Mouse (Mus musculus) heart, postnatal 0 days (tissue): ENCODE measurements around the gene Sema7a. TPM values are rescaled to one million over a fixed set of nuclear protein-coding genes. Genes with fewer than 3 reads are reported as not detected.

ENCODE experiments used
- ATAC-seq: fragments of 200-750 bp; cut with Nextera tagmentation; 2 replicates; pipeline ENCODE4 v1.8.0; 2017; ENCODE audit warnings: low read depth, moderate number of reproducible peaks, moderate library complexity; ENCODE audit not compliant: insufficient read depth
- DNase-seq: peaks from one replicate; pipeline ENCODE4 v3.0.0-alpha.2; 2016; ENCODE audit warnings: low spot score
- H3K27ac ChIP-seq: fragments of 300-500 bp; sonication (generic); 2 replicates; pipeline ENCODE4 v1.5.1; 2014; ENCODE audit warnings: low read depth, mild to moderate bottlenecking
- H3K27me3 ChIP-seq: fragments of 300-500 bp; sonication (generic); 2 replicates; pipeline ENCODE4 v1.6.1; 2014; ENCODE audit warnings: low read length, mixed read lengths; ENCODE audit not compliant: control insufficient read depth, insufficient read depth
- H3K36me3 ChIP-seq: fragments of 300-500 bp; sonication (generic); replicated peaks from 2 replicates; pipeline ENCODE4 v1.6.1; 2014; ENCODE audit warnings: low read length, mixed read lengths; ENCODE audit not compliant: control insufficient read depth, insufficient read depth
- H3K4me1 ChIP-seq: fragments of 300-500 bp; sonication (generic); 2 replicates; pipeline ENCODE4 v1.6.1; 2014; ENCODE audit warnings: antibody characterized with exemption; ENCODE audit not compliant: control insufficient read depth, insufficient read depth
- H3K4me2 ChIP-seq: fragments of 300-500 bp; sonication (generic); 2 replicates; pipeline ENCODE4 v1.6.1; 2014; ENCODE audit warnings: low read depth, mild to moderate bottlenecking, low read length, moderate library complexity
- H3K4me3 ChIP-seq: fragments of 300-500 bp; sonication (generic); 2 replicates; pipeline ENCODE4 v1.5.1; 2014; ENCODE audit warnings: low read depth, low read length
- H3K9ac ChIP-seq: fragments of 300-500 bp; sonication (generic); replicated peaks from 2 replicates; pipeline ENCODE4 v1.6.1; 2014; ENCODE audit warnings: low read depth, low read length, mixed read lengths
- H3K9me3 ChIP-seq: fragments of 300-500 bp; sonication (generic); replicated peaks from 2 replicates; pipeline ENCODE4 v1.6.1; 2016; ENCODE audit warnings: low read length; ENCODE audit not compliant: control insufficient read depth
- CTCF ChIP-seq: IDR thresholded peaks from 2 replicates; pipeline ENCODE4 v1.5.1; 2016; ENCODE audit warnings: antibody characterized with exemption, control low read depth, low read depth
- EP300 ChIP-seq: IDR thresholded peaks from 2 replicates; pipeline ENCODE4 v1.6.1; 2016; ENCODE audit warnings: antibody characterized with exemption, low read depth
- WGBS: fragments of 180-500 bp; shearing (Covaris S2); extraction: QIAGEN DNeasy Blood & Tissue Kit; methylation state at CpG from one replicate; pipeline ENCODE4 v1.1.7; 2014; 5-methylcytosine and 5-hydroxymethylcytosine counted together
- polyA plus RNA-seq: library from polyadenylated mRNA; unstranded; fragments of >200 nt; fragmentation: Nextera tagmentation; extraction: Ambion mirVana; gene quantifications from 2 replicates; pipeline ENCODE4 v1.2.1, GENCODE M21; 2015
- total RNA-seq: library from RNA; depleted of rRNA; stranded (reverse); fragments of >200 nt; gene quantifications from 2 replicates; pipeline ENCODE4 v1.2.3, GENCODE M21; 2014; ENCODE audit warnings: low replicate concordance

Gene Sema7a
- total and polyA plus RNA-seq, 2 experiments from 2014 or later: 1.2 to 16.8 TPM

DNA sequence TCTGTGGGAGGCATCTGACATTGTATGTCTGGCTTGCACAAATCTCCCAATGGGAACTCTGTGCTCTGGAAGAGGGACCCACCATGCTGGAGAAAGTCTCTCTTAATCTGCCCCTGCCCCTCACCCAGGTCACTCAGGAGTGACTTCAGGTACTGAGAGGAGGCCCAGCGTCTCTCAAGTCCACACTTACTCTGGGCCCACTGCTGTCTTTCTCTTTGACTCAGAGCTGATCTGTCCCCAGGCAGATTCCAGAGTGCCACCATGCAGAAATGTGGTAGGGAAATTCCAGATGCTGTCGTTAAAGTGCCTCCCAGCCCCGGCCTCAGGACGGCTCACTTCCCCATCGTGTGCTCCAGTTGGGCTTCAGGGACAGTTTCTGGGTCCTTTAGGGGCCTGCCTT, 34.3 kb downstream of the Sema7a start:
- H3K4me2 ChIP-seq: no peak overlapping the region
- 58% methylated on average over 5 of the region's 5 CpGs for WGBS
- no peak overlapping the region for H3K27ac ChIP-seq
- ATAC-seq (no peak), DNase-seq (no peak)
- H3K4me1 ChIP-seq: peaks cover 5% of the 10 kb centered on the region; the same call in 1 of the 2 replicates
- no peaks in the 10 kb centered on the region for H3K9me3 ChIP-seq
- H3K9ac ChIP-seq: no peak overlapping the region
- TF ChIP-seq EP300: no peak
- no peak for TF ChIP-seq CTCF
- no peaks in the 10 kb centered on the region for H3K27me3 ChIP-seq
- H3K36me3 ChIP-seq: no peaks in the 10 kb centered on the region
- H3K4me3 ChIP-seq: no peak overlapping the region

DNA sequence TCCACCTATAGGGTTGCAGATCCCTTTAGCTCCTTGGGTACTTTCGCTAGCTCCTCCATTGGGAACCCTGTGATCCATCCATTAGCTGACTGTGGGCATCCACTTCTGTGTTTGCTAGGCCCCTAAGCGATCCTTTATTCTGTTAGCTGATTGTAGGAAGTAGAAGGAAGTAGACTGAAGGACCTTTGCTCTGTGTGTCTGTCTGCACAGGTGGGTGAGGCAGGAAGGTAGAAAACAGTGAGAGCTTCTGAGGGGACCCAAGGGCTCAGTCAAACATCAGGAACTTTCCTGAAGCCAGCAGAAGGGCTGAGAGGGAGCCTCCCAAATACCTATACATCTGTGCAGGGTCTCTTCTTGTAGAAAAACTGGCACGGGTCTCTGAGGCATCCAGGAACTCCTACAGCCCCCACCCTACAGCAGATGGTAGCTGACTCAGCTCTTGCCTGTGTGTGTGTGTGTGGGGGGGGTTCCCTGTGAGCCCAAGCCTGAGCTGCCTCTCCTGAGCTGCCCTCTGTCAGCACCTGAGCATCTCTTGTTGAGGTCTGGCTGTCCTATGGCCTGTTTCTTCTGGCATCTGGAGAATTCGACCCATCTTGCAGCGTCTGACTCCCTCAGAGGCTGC, 35.4 kb downstream of the Sema7a start:
- ATAC-seq (no peak), DNase-seq (no peak)
- no peak overlapping the region for H3K27ac ChIP-seq
- no peaks in the 10 kb centered on the region for H3K27me3 ChIP-seq
- no peak overlapping the region for H3K9ac ChIP-seq
- peaks cover 5% of the 10 kb centered on the region; the same call in 1 of the 2 replicates for H3K4me1 ChIP-seq
- H3K36me3 ChIP-seq: no peaks in the 10 kb centered on the region
- no peaks in the 10 kb centered on the region for H3K9me3 ChIP-seq
- H3K4me3 ChIP-seq: no peak overlapping the region
- 65% methylated on average over 5 of the region's 5 CpGs for WGBS
- H3K4me2 ChIP-seq: no peak overlapping the region
- TF ChIP-seq EP300: no peak
- TF ChIP-seq CTCF: no peak

DNA sequence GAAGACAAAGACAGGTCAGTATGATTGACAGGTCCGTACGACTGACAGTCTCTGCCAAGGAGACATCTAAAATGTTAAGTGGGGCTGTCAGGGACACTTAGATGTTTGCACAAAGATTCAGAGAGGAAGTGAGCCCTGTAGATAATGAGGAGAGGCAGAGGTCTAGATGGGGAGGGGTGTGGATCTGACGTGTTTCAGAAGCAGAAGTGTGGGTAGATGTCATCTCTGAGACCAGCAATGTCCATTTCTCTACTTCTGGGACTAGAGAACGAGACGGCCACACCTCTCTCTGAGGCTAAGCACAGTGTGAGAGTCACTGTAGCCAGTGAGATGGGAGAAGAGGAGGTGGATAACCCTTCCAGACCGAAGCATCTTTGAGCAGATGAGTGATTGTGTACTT, 38.1 kb downstream of the Sema7a start:
- no peak overlapping the region for H3K4me3 ChIP-seq
- no peaks in the 10 kb centered on the region for H3K27me3 ChIP-seq
- WGBS: 37% methylated on average over 6 of the region's 6 CpGs
- H3K36me3 ChIP-seq: no peaks in the 10 kb centered on the region
- H3K9me3 ChIP-seq: no peaks in the 10 kb centered on the region
- ATAC-seq: no peak
- DNase-seq: no peak
- H3K9ac ChIP-seq: no peak overlapping the region
- TF ChIP-seq EP300 (no peak), CTCF (no peak)
- no peak overlapping the region for H3K4me2 ChIP-seq
- peaks cover 2% of the 10 kb centered on the region; the same call in 1 of the 2 replicates for H3K4me1 ChIP-seq
- H3K27ac ChIP-seq: no peak overlapping the region

DNA sequence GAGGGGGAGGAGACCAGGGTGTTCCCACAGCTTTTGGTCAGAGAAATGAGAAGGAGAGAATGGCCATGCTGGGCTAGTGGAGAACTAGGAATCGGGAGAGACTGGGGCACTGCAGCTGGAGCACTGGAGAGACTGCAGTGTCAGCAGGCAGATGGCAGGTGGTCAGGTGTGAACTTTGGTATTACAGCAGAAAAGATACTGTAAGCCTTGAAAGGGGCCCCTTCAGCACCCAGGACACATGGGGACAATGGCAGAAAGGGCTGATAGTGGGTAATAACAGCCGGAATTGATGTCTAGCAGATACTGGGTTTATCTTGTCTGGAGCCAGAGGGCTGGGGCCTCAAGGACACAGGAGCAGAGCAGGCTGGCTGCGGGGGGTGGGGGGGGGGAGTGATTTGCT, 38.9 kb downstream of the Sema7a start:
- Histone ChIP-seq H3K9me3 (no peaks in the 10 kb centered on the region), H3K27ac (no peak overlapping the region), H3K9ac (no peak overlapping the region), H3K4me3 (no peak overlapping the region), H3K36me3 (no peaks in the 10 kb centered on the region), H3K4me2 (no peak overlapping the region), H3K27me3 (no peaks in the 10 kb centered on the region), H3K4me1 (no peaks in the 10 kb centered on the region; the same call in 1 of the 2 replicates)
- WGBS: 13% methylated on average over 3 of the region's 3 CpGs
- no peak for ATAC-seq
- no peak for TF ChIP-seq EP300
- no peak for DNase-seq

DNA sequence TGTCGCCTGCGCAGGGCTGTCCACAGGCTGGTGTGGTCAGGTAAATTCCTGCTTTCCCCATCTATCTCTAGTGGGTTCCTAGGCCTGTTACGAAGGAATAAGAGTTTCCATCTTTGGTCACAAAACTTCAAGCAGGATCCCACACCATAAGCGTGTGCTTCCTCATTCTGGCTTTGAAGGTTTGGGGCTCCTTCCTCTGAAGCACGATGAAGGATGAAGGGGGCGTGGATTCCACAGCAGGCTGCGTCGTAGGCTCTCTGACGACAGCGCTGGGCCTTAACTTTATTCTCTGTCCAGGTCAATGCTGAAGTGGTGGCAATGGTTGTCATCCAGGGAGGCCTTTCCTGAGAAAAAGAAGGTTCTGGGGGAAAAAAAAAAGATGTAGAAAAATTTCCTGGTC, 40.7 kb downstream of the Sema7a start:
- no peak for ATAC-seq
- Histone ChIP-seq H3K4me2 (no peak overlapping the region), H3K4me3 (no peak overlapping the region), H3K27ac (no peak overlapping the region), H3K36me3 (no peaks in the 10 kb centered on the region), H3K4me1 (no peaks in the 10 kb centered on the region), H3K9me3 (no peaks in the 10 kb centered on the region), H3K9ac (no peak overlapping the region), H3K27me3 (no peaks in the 10 kb centered on the region)
- TF ChIP-seq EP300: no peak
- TF ChIP-seq CTCF: no peak
- no peak for DNase-seq
- WGBS: 72% methylated on average over 10 of the region's 10 CpGs

DNA sequence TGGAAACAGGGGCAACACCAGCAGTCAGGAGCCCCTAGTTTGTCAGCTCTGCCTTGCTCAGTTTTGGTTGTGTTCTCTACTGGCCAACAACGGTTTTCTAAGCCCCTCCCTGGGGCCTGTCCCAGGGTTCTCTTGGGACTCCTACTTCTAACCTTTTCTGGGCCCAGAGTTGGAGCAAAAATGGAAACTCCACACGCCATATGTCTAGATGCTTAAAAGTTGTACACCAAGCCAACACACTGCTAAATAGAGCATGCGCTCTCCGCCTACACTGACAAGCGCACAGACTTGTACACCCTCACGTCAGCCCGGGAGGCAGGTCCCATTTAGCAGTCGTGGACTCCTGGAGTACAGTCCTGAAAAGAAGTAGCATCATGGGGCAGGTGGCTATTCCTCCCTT, 45.4 kb downstream of the Sema7a start:
- no peak for ATAC-seq
- H3K4me1 ChIP-seq: no peaks in the 10 kb centered on the region
- WGBS: 83% methylated on average over 8 of the region's 8 CpGs

More for the DNA sequence above, 45.4 kb downstream of the Sema7a start:
- Histone ChIP-seq H3K27me3 (no peaks in the 10 kb centered on the region; the same call in 1 of the 2 replicates), H3K9ac (no peak overlapping the region), H3K36me3 (no peaks in the 10 kb centered on the region), H3K4me3 (no peak overlapping the region), H3K27ac (no peak overlapping the region), H3K4me2 (no peak overlapping the region), H3K9me3 (no peaks in the 10 kb centered on the region)
- TF ChIP-seq EP300: no peak
- no peak for TF ChIP-seq CTCF
- no peak for DNase-seq
